Mouse (Mus musculus) layer of hippocampus, adult 11-12 months (tissue): ENCODE data around the gene Olfr488.
"Not testable (repeated sequence)": the region's sequence is repeated elsewhere in the genome, so short reads cannot be mapped to it uniquely, and the experiment has no call there.

Experiments
- DNase-seq: peaks from one replicate; pipeline ENCODE4 v3.0.0; 2022; ENCODE audit warnings: low spot score

The Olfr488 gene

DNA sequence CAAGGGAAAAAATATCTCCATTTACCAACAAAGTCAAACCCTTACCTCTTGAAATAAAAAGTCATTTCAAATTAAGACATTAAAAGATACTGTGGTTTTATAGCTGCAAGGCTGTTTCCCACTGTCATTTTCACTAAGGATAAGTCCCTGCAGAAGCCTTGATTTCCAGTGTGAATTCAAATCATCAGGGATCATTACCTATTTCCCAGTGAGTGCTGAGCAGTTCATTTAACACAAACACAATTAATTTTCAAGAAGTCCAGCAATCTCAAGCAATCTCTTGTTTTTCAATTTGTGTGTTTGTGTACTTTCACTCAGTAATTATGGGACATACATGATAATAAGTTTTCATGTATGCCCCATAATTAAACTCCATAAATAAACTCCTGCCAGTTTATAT lies at the start of gene Olfr488:
TSS of gene Olfr488 (minus strand) at position 101 of the 400 bp plus-strand sequence.
- DNase-seq: no peak

DNA sequence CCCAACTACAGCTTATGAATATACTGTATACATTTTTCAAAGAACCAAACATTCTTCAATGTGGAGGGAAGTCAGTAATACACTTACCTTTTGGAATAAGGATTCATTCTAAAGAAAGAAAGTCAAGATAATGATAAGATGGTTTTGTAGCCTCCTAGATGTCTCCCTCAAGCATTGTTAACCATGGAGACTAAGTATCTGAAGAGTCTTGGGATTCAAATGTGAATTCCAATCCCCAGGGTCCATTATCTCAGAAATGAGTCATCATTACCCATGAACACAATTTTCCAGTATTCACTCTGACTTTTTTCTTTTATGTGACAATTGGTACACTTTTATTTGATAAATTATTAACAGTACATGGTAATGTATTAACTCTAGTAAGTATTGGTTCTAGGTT lies 30.7 kb upstream of the Olfr488 start, which contains the start of gene Olfr490:
TSS of gene Olfr490 (minus strand) at position 101 of the 400 bp plus-strand sequence.
- no peak for DNase-seq

- DNase-seq: no peak
These were observed 24.6 kb downstream of the Olfr488 start for GRCm38 (mm10) chr7:108233551-108233950.

DNA sequence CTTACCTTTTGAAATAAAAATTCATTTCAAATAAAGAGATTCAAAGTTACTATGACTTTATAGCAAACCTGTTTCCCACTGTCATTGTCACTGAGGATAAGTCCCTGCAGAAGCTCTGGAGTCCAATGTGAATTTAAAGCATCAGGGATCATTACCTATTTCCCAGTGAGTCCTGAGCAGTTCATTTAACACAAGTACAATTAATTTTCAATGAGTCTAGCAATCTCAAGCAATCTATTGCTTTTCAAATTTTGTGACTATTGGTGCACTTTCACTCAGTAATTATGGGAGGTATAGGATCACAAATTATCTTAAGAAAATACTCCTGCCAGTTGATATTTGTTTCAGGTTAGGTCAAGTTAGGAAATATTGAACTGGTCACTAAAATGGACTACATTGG lies 43.6 kb downstream of the Olfr488 start, which contains the start of gene Olfr487:
TSS of gene Olfr487 (minus strand) at position 101 of the 400 bp plus-strand sequence.
- DNase-seq: not testable (repeated sequence)
